Mouse (Mus musculus) myocyte (in vitro differentiated cells): ENCODE measurements at regions not wholly inside any gene's neighbourhood (a gene's known extent, or its start where the extent isn't known, plus 50 kb on each side); places are given as distances from the start of the nearest gene placed in this dataset.

Experiments
- H3K27me3 ChIP-seq: one replicate; pipeline ENCODE4 v1.6.1; 2011; ENCODE audit not compliant: control insufficient read depth, insufficient read depth, insufficient read length
- H3K36me3 ChIP-seq: one replicate; pipeline ENCODE4 v1.6.1; 2011; ENCODE audit not compliant: control insufficient read depth, insufficient read depth
- H3K4me2 ChIP-seq: one replicate; pipeline ENCODE4 v1.6.1; 2011; ENCODE audit warnings: low read depth, control low read depth
- H3K4me3 ChIP-seq: one replicate; pipeline ENCODE4 v1.5.1; 2011; ENCODE audit warnings: mild to moderate bottlenecking, control low read depth, moderate library complexity
- H3K79me2 ChIP-seq: one replicate; pipeline ENCODE4 v1.6.1; 2011; ENCODE audit not compliant: control insufficient read depth, insufficient read depth
- H3ac ChIP-seq: one replicate; pipeline ENCODE4 v1.6.1; 2011; ENCODE audit not compliant: control insufficient read depth, insufficient read length
- CEBPB ChIP-seq: IDR thresholded peaks from 2 replicates; pipeline ENCODE4 v1.6.1; 2011; ENCODE audit warnings: mild to moderate bottlenecking, moderate library complexity; ENCODE audit not compliant: poor library complexity, insufficient read depth, severe bottlenecking
- E2F4 ChIP-seq: IDR thresholded peaks from one replicate; pipeline ENCODE4 v1.6.1; 2011; ENCODE audit warnings: mild to moderate bottlenecking, control low read depth, moderate library complexity; ENCODE audit not compliant: insufficient read depth
- MAX ChIP-seq: IDR thresholded peaks from one replicate; pipeline ENCODE4 v1.6.1; 2011; ENCODE audit warnings: low read depth, mild to moderate bottlenecking, control low read depth
- MYOD1 ChIP-seq, 3 experiments: IDR thresholded peaks; one replicate each; pipeline ENCODE4 v1.6.1; 2011; ENCODE audit warnings: control low read depth in 2 of 3, low read depth in 2 of 3, mild to moderate bottlenecking in 2 of 3, moderate library complexity in 1 of 3; ENCODE audit not compliant: insufficient read length in 2 of 3, control insufficient read depth in 1 of 3
- MYOG ChIP-seq, 3 experiments: IDR thresholded peaks; one replicate each; pipeline ENCODE4 v1.6.1; 2011; ENCODE audit warnings: control low read depth in 2 of 3, low read depth in 2 of 3, mild to moderate bottlenecking in 2 of 3; ENCODE audit not compliant: insufficient read length in 2 of 3, control insufficient read depth in 1 of 3, insufficient read depth in 1 of 3
- POLR2A ChIP-seq: IDR thresholded peaks from one replicate; pipeline ENCODE4 v1.6.1; 2011; ENCODE audit warnings: low read depth, mild to moderate bottlenecking, control low read depth, moderate library complexity; ENCODE audit not compliant: insufficient read length
- POLR2AphosphoS2 ChIP-seq: IDR thresholded peaks from one replicate; pipeline ENCODE4 v1.6.1; 2011; ENCODE audit warnings: low read depth, control low read depth; ENCODE audit not compliant: insufficient read length
- REST ChIP-seq: IDR thresholded peaks from one replicate; pipeline ENCODE4 v1.6.1; 2011; ENCODE audit warnings: mild to moderate bottlenecking, control low read depth, moderate library complexity; ENCODE audit not compliant: insufficient read depth, insufficient read length
- SRF ChIP-seq: IDR thresholded peaks from one replicate; pipeline ENCODE4 v1.6.1; 2011; ENCODE audit warnings: low read depth; ENCODE audit not compliant: control insufficient read depth, insufficient read length
- TCF12 ChIP-seq: IDR thresholded peaks from one replicate; pipeline ENCODE4 v1.6.1; 2011; ENCODE audit warnings: mild to moderate bottlenecking, control low read depth; ENCODE audit not compliant: poor library complexity, insufficient read depth, severe bottlenecking
- TCF3 ChIP-seq: IDR thresholded peaks from one replicate; pipeline ENCODE4 v1.6.1; 2011; ENCODE audit warnings: low read depth, control low read depth; ENCODE audit not compliant: insufficient read length
- USF1 ChIP-seq: IDR thresholded peaks from one replicate; pipeline ENCODE4 v1.6.1; 2011; ENCODE audit warnings: low read depth, mild to moderate bottlenecking, control low read depth, moderate library complexity

DNA sequence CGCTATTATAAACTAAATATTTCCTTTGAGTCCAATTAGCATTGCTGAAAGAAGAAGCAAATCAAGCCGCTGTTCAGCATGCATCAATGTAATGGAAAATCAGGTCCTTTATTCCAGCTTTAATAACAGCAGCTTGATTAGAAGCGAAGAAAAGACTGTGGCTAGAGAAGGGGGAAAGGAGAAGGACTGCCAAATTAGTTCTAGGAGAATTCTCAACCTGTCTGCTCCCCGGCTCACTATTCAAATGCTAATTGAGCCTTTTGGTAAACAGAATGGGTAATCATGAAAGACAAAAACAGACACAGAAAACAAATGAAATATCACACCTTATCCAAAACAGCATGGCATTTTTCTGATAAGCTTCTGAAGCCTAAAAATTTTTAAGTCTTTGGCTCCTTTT, 1098.5 kb downstream of the Mat2b start:
- Histone ChIP-seq H3K4me3 (no peak overlapping the region), H3K36me3 (no peaks in the 10 kb centered on the region), H3K79me2 (no peaks in the 10 kb centered on the region), H3K4me2 (no peak overlapping the region), H3K27me3 (no peaks in the 10 kb centered on the region), H3ac (no peak overlapping the region)
- TF ChIP-seq MAX (no peak), USF1 (no peak), POLR2AphosphoS2 (no peak), MYOD1 (IDR thresholded peaks at IDR 0.05; ENCODE audit: control insufficient read depth in 1 of 3, insufficient read length in 2 of 3, low read depth in 2 of 3) (no peak), REST (no peak), E2F4 (no peak), MYOG (IDR thresholded peaks at IDR 0.05; ENCODE audit: control insufficient read depth in 1 of 3, insufficient read depth in 1 of 3, insufficient read length in 2 of 3, low read depth in 2 of 3) (no peak), CEBPB (no peak), POLR2A (no peak), TCF3 (no peak), TCF12 (no peak), SRF (no peak)

GRCm38 (mm10) chr11:39588641-39589385, 1106.2 kb downstream of the Mat2b start:
- no peak overlapping the region for H3ac ChIP-seq
- H3K36me3 ChIP-seq, result no peaks in the 10 kb centered on the region
- H3K4me2 ChIP-seq, result peak overlapping the region; percentile 67
- H3K79me2 ChIP-seq, result no peaks in the 10 kb centered on the region
- TF ChIP-seq CEBPB (no peak), E2F4 (no peak), SRF (no peak), POLR2AphosphoS2 (no peak), TCF3 (no peak), POLR2A (no peak), TCF12 (no peak), USF1 (no peak), MYOG (IDR thresholded peaks at IDR 0.05; ENCODE audit: control insufficient read depth in 1 of 3, insufficient read depth in 1 of 3, insufficient read length in 2 of 3, low read depth in 2 of 3) (no peak), MYOD1 (IDR thresholded peaks at IDR 0.05; ENCODE audit: control insufficient read depth in 1 of 3, insufficient read length in 2 of 3, low read depth in 2 of 3) (no peak), REST (no peak), MAX (no peak)
- no peaks in the 10 kb centered on the region for H3K27me3 ChIP-seq
- H3K4me3 ChIP-seq, result no peak overlapping the region

DNA sequence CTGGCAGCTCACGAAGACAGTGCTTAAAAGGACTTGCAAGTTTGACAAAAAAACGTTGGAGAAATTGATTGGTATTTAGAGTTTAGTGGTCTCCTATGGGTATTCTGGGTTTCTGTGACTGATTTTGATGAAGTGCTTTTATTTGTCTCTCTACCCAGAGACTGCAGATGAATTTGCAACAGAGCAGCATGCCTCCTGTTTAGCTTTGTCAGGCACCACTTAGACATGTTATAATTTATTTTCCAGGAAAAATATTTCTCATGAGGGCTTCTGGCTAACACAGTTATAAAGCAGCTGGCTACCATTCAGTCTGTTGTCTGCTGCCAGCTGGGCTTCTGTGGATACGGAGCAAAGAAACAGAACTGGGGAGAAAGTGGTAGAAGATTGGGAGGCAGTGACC, 1136.7 kb downstream of the Mat2b start:
- H3ac ChIP-seq, result no peak overlapping the region
- no peaks in the 10 kb centered on the region for H3K27me3 ChIP-seq
- no peak overlapping the region for H3K4me3 ChIP-seq
- H3K36me3 ChIP-seq, result no peaks in the 10 kb centered on the region
- H3K4me2 ChIP-seq, result no peak overlapping the region
- H3K79me2 ChIP-seq, result no peaks in the 10 kb centered on the region
- TF ChIP-seq CEBPB, result no peak
- no peak for TF ChIP-seq POLR2AphosphoS2
- no peak for TF ChIP-seq SRF
- no peak for TF ChIP-seq MAX
- TF ChIP-seq E2F4, result no peak
- no peak for TF ChIP-seq MYOD1 (IDR thresholded peaks at IDR 0.05; ENCODE audit: control insufficient read depth in 1 of 3, insufficient read length in 2 of 3, low read depth in 2 of 3)
- no peak for TF ChIP-seq TCF12
- TF ChIP-seq USF1, result no peak
- no peak for TF ChIP-seq MYOG (IDR thresholded peaks at IDR 0.05; ENCODE audit: control insufficient read depth in 1 of 3, insufficient read depth in 1 of 3, insufficient read length in 2 of 3, low read depth in 2 of 3)
- TF ChIP-seq TCF3, result no peak
- TF ChIP-seq POLR2A, result no peak
- TF ChIP-seq REST, result no peak

DNA sequence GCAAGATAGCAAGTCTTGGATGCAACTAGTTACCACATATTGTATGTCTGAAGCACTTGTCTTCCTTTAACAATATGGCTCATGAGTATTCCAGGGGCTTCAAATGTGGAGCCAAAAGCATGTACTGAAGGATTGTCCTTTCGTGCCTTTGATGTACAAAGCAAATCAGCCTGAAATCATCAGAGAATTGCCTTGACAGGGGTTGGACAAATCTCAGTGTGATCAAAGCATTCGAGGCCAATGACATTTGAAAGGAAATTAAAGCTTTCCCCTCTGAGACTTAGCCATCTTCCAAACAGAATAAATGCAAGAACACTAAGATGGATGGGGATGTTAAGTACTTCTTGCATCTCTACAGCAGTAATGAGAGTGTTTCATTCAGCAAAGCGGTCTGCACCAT, 1144.9 kb downstream of the Mat2b start:
- H3K4me2 ChIP-seq, result no peak overlapping the region
- no peak for TF ChIP-seq MYOG (IDR thresholded peaks at IDR 0.05; ENCODE audit: control insufficient read depth in 1 of 3, insufficient read depth in 1 of 3, insufficient read length in 2 of 3, low read depth in 2 of 3)
- TF ChIP-seq E2F4, result no peak
- no peak for TF ChIP-seq TCF3
- H3ac ChIP-seq, result no peak overlapping the region
- H3K4me3 ChIP-seq, result no peak overlapping the region
- no peaks in the 10 kb centered on the region for H3K79me2 ChIP-seq
- no peaks in the 10 kb centered on the region for H3K27me3 ChIP-seq
- no peaks in the 10 kb centered on the region for H3K36me3 ChIP-seq
